Mouse (Mus musculus): Measurements from ENCODE around the gene Fam178b.

DNA sequence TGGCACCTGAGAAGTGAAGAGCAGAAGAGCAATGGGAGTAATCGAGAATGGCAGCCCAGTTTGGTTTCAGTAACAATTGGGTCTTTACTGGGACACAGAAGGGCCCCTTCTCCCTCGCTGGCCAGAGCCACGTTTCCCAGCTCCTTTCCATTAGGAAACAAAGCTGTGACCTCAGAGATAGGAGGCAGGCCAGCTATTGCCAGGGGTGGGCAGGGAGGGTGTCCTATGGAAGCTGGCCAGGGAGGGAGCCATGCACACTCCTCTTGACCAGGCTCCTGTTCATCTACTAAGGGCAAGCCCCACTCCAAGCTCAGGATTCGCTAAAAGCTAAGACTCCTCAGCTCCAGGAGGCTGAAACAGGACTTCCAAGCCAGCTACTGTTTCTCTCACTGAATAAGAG lies 123.7 kb downstream of the Fam178b start:
- TF ChIP-seq CTCF (IDR thresholded peaks at IDR 0.05; ENCODE audit: extremely low read depth, insufficient read length, insufficient replicate concordance, low read depth, low read length), result no peak
- no peak for TF ChIP-seq POLR2A (IDR thresholded peaks at IDR 0.05; ENCODE audit: low read depth, low read length)
